Mouse (Mus musculus): Measurements from ENCODE around the gene Crisp4. TPM values are rescaled to one million over a fixed set of nuclear protein-coding genes. Genes with fewer than 3 reads are reported as not detected.

Crisp4 gene
- not detected for polyA plus RNA-seq (2012; fragmentation: generic; extraction: Trizol)

GRCm38 (mm10) chr1:18145802-18146201, at the start of gene Crisp4:
Gene Crisp4 (minus strand): TSS chr1:18145902.

Other genes starting within 250 kb of the Crisp4 start
- gene Defb18, start 91.5 kb upstream of the Crisp4 start, polyA plus RNA-seq (2012; fragmentation: generic; extraction: Trizol): not detected
- under 1 TPM in 1 of 2 experiments, not detected in 1; 0.27 TPM for gene Defb41, start 119.2 kb upstream of the Crisp4 start, polyA plus RNA-seq (2012; fragmentation: generic; extraction: Trizol)